Mouse (Mus musculus) lung, postnatal 0 days (tissue): ENCODE results near the gene Gm20388. TPM values are rescaled to one million over a fixed set of nuclear protein-coding genes. Genes with fewer than 3 reads are reported as not detected.

Experiments
- ATAC-seq: fragments of 200-750 bp; cut with Nextera tagmentation; 2 replicates; pipeline ENCODE4 v1.8.0; 2017; ENCODE audit warnings: moderate library complexity
- DNase-seq: peaks from one replicate; pipeline ENCODE4 v3.0.0-alpha.2; 2016; ENCODE audit warnings: low spot score
- H3K27ac ChIP-seq: fragments of 300-500 bp; sonication (generic); 2 replicates; pipeline ENCODE4 v1.5.1; 2014; ENCODE audit warnings: antibody characterized with exemption, mild to moderate bottlenecking, low read length, mixed read lengths
- H3K27me3 ChIP-seq: fragments of 300-500 bp; sonication (generic); replicated peaks from 2 replicates; pipeline ENCODE4 v1.6.1; 2014; ENCODE audit warnings: low read length, mixed read lengths; ENCODE audit not compliant: insufficient read depth
- H3K36me3 ChIP-seq: fragments of 300-500 bp; sonication (generic); 2 replicates; pipeline ENCODE4 v1.6.1; 2014; ENCODE audit warnings: low read length, mixed read lengths; ENCODE audit not compliant: insufficient read depth
- H3K4me1 ChIP-seq: fragments of 300-500 bp; sonication (generic); 2 replicates; pipeline ENCODE4 v1.6.1; 2014; ENCODE audit warnings: antibody characterized with exemption, low read depth, low read length, mixed read lengths; ENCODE audit not compliant: insufficient read depth
- H3K4me2 ChIP-seq: fragments of 300-500 bp; sonication (generic); replicated peaks from 2 replicates; pipeline ENCODE4 v1.6.1; 2014; ENCODE audit warnings: low read depth, mild to moderate bottlenecking, low read length, moderate library complexity, mixed read lengths
- H3K4me3 ChIP-seq: fragments of 300-500 bp; sonication (generic); 2 replicates; pipeline ENCODE4 v1.5.1; 2014; ENCODE audit warnings: low read depth, low read length
- H3K9ac ChIP-seq: fragments of 300-500 bp; sonication (generic); replicated peaks from 2 replicates; pipeline ENCODE4 v1.6.1; 2014; ENCODE audit warnings: low read depth, mild to moderate bottlenecking
- H3K9me3 ChIP-seq: fragments of 300-500 bp; sonication (generic); 2 replicates; pipeline ENCODE4 v1.6.1; 2016; ENCODE audit warnings: low read length, mixed read lengths
- CTCF ChIP-seq: IDR thresholded peaks from 2 replicates; pipeline ENCODE4 v1.5.1; 2016; ENCODE audit warnings: antibody characterized with exemption, mild to moderate bottlenecking
- EP300 ChIP-seq: IDR thresholded peaks from 2 replicates; pipeline ENCODE4 v1.6.1; 2016; ENCODE audit warnings: antibody characterized with exemption, mild to moderate bottlenecking, control low read depth
- WGBS: fragments of 180-500 bp; shearing (Covaris S2); extraction: QIAGEN DNeasy Blood & Tissue Kit; methylation state at CpG from one replicate; pipeline ENCODE4 v1.1.7; 2014; 5-methylcytosine and 5-hydroxymethylcytosine counted together
- polyA plus RNA-seq: library from polyadenylated mRNA; unstranded; fragments of >200 nt; fragmentation: Nextera tagmentation; extraction: Ambion mirVana; gene quantifications from 2 replicates; pipeline ENCODE4 v1.2.1, GENCODE M21; 2015

Gm20388 gene
- polyA plus RNA-seq, 1 experiment from 2014 or later, result not detected

GRCm38 (mm10) chr8:122870377-122870863 is 2959.8 kb downstream of the Gm20388 start:
- 23% methylated on average over 31 of the region's 31 CpGs for WGBS
- no peak overlapping the region for H3K9ac ChIP-seq
- H3K27me3 ChIP-seq, result no peaks in the 10 kb centered on the region
- peak overlapping the region; percentile 30 for H3K4me3 ChIP-seq
- ATAC-seq (peak; percentile 84), DNase-seq (peak; percentile 67)
- H3K4me2 ChIP-seq, result peak overlapping the region; percentile 48
- H3K4me1 ChIP-seq, result no peaks in the 10 kb centered on the region
- H3K27ac ChIP-seq, result no peak overlapping the region
- TF ChIP-seq CTCF (no peak), EP300 (no peak)
- H3K9me3 ChIP-seq, result no peaks in the 10 kb centered on the region
- H3K36me3 ChIP-seq, result no peaks in the 10 kb centered on the region

GRCm38 (mm10) chr8:122871663-122872062 is 2961.0 kb downstream of the Gm20388 start:
- DNase-seq (no peak), ATAC-seq (no peak)
- H3K4me1 ChIP-seq, result no peaks in the 10 kb centered on the region
- no peak for TF ChIP-seq EP300
- no peak for TF ChIP-seq CTCF
- no peak overlapping the region for H3K9ac ChIP-seq
- H3K27me3 ChIP-seq, result no peaks in the 10 kb centered on the region
- H3K4me2 ChIP-seq, result no peak overlapping the region
- WGBS, result 71% methylated on average over 9 of the region's 9 CpGs
- H3K36me3 ChIP-seq, result no peaks in the 10 kb centered on the region
- no peak overlapping the region for H3K27ac ChIP-seq
- no peak overlapping the region for H3K4me3 ChIP-seq
- H3K9me3 ChIP-seq, result no peaks in the 10 kb centered on the region

- WGBS, result 45% methylated on average over 6 of the region's 6 CpGs
Measured at GRCm38 (mm10) chr8:122873171-122873570, 2962.5 kb downstream of the Gm20388 start.

GRCm38 (mm10) chr8:122875186-122875585 is 2964.5 kb downstream of the Gm20388 start:
- no peak for DNase-seq

More at GRCm38 (mm10) chr8:122873171-122873570, 2962.5 kb downstream of the Gm20388 start:
- H3K27me3 ChIP-seq, result no peaks in the 10 kb centered on the region
- ATAC-seq, result no peak
- DNase-seq, result no peak
- H3K4me2 ChIP-seq, result no peak overlapping the region
- H3K4me1 ChIP-seq, result no peaks in the 10 kb centered on the region
- TF ChIP-seq CTCF (no peak), EP300 (no peak)
- H3K4me3 ChIP-seq, result no peak overlapping the region
- no peaks in the 10 kb centered on the region for H3K36me3 ChIP-seq
- no peaks in the 10 kb centered on the region for H3K9me3 ChIP-seq
- H3K27ac ChIP-seq, result no peak overlapping the region
- H3K9ac ChIP-seq, result no peak overlapping the region

GRCm38 (mm10) chr8:122878231-122878630 is 2967.6 kb downstream of the Gm20388 start:
- TF ChIP-seq CTCF (no peak), EP300 (no peak)
- no peak overlapping the region for H3K27ac ChIP-seq
- no peaks in the 10 kb centered on the region for H3K36me3 ChIP-seq
- WGBS, result 88% methylated on average over 3 of the region's 3 CpGs
- H3K4me3 ChIP-seq, result no peak overlapping the region
- H3K4me1 ChIP-seq, result no peaks in the 10 kb centered on the region
- H3K9me3 ChIP-seq, result no peaks in the 10 kb centered on the region
- H3K27me3 ChIP-seq, result no peaks in the 10 kb centered on the region
- H3K9ac ChIP-seq, result no peak overlapping the region
- no peak overlapping the region for H3K4me2 ChIP-seq
- ATAC-seq, result no peak
- no peak for DNase-seq

More at GRCm38 (mm10) chr8:122875186-122875585, 2964.5 kb downstream of the Gm20388 start:
- no peak overlapping the region for H3K9ac ChIP-seq
- TF ChIP-seq EP300 (no peak), CTCF (no peak)
- H3K4me2 ChIP-seq, result no peak overlapping the region
- no peaks in the 10 kb centered on the region for H3K36me3 ChIP-seq
- ATAC-seq, result no peak
- no peak overlapping the region for H3K4me3 ChIP-seq
- no peaks in the 10 kb centered on the region for H3K9me3 ChIP-seq
- no peaks in the 10 kb centered on the region for H3K4me1 ChIP-seq
- no peak overlapping the region for H3K27ac ChIP-seq
- no peaks in the 10 kb centered on the region for H3K27me3 ChIP-seq
- 63% methylated on average over 5 of the region's 5 CpGs for WGBS

- no peak overlapping the region for H3K9ac ChIP-seq
- H3K9me3 ChIP-seq, result no peaks in the 10 kb centered on the region
- H3K4me3 ChIP-seq, result no peak overlapping the region
- H3K4me1 ChIP-seq, result no peaks in the 10 kb centered on the region
- H3K36me3 ChIP-seq, result peaks cover 18% of the 10 kb centered on the region
- H3K4me2 ChIP-seq, result no peak overlapping the region
- H3K27ac ChIP-seq, result no peak overlapping the region
- H3K27me3 ChIP-seq, result no peaks in the 10 kb centered on the region
- ATAC-seq (no peak), DNase-seq (no peak)
- WGBS, result 36% methylated on average over 3 of the region's 3 CpGs
- TF ChIP-seq CTCF, result no peak
Measured at GRCm38 (mm10) chr8:122880302-122880701, 2969.7 kb downstream of the Gm20388 start.

GRCm38 (mm10) chr8:122883671-122884070 is 2973.0 kb downstream of the Gm20388 start:
- Histone ChIP-seq H3K4me1 (no peaks in the 10 kb centered on the region), H3K36me3 (peaks cover 48% of the 10 kb centered on the region), H3K9me3 (no peaks in the 10 kb centered on the region), H3K27ac (no peak overlapping the region), H3K27me3 (no peaks in the 10 kb centered on the region), H3K4me3 (no peak overlapping the region), H3K9ac (no peak overlapping the region), H3K4me2 (no peak overlapping the region)
- ATAC-seq, result no peak
- WGBS, result 79% methylated on average over 10 of the region's 10 CpGs
- no peak for DNase-seq
- TF ChIP-seq CTCF (no peak), EP300 (no peak)
